Mouse (Mus musculus) cerebellum, postnatal 4 days (tissue): ENCODE results near the gene 2010300C02Rik.
"Not testable (repeated sequence)": the region's sequence is repeated elsewhere in the genome, so short reads cannot be mapped to it uniquely, and the experiment has no call there.

Experiments
- DNase-seq, 2 experiments: peaks; one replicate each; pipeline ENCODE4 v3.0.0; 2022; ENCODE audit warnings: low spot score in 2 of 2, mixed read lengths in 1 of 2

Gene 2010300C02Rik

DNA sequence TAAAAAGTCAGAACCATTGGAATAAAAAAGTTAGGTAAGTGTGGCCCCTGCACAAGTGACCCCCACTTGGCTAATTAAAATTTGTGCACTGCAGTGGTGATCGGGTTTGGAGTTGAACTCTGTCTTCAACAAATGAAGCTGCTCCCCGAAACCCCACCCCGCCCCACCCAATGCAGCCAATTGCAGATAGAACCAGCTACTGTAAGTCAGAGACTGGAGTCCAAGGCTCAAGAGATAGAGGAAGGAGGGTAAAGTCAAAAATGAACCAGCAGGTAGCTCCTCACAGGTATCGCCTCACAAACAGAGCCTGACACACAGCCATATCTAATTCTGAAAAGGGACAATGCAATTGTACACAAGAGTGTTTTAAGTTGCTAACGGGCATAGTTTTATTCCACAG lies 90.0 kb downstream of the 2010300C02Rik start:
- DNase-seq, result no peak

DNA sequence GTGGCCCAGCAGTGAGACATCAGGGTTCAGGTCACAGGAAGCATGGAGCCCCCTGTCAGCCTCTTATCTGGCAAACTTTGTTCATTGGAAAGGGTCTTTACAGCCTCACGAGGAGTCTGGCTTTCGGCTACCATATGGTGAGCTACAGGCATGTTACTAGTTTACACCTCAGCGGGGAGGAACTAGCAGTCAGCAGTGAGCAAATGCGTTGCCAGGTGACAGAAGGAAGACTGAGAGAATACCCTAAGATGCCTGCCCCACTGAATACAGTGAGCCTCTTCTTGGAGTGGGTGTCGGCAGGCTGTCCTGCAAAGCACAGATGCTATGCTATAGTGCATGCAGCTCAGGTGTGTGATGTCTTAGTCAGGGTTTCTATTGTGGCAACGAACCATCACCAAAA lies 91.1 kb downstream of the 2010300C02Rik start:
- peak in 1 of 2 experiments; percentile 9 for DNase-seq

- no peak for DNase-seq
These were observed 95.7 kb downstream of the 2010300C02Rik start for GRCm38 (mm10) chr1:37624185-37624584.

DNA sequence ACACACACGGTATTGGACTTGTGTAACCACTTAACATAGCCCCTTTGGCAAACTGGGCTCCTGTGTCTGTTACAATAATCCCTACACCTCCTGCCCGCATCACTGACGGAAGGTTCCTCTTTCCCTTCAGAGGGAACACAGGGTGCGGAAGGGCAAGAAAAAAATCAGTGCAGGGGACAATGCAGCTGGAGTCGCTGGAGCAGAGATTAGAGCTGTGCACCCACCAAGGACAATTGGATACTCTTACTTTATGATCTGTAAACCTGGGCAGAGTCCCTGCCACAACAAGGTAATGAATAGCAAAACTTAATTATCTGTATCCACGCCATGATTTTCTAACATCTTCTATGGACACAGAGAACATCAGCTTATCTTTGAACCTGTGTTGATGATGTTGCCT lies 97.8 kb downstream of the 2010300C02Rik start:
- no peak for DNase-seq

DNA sequence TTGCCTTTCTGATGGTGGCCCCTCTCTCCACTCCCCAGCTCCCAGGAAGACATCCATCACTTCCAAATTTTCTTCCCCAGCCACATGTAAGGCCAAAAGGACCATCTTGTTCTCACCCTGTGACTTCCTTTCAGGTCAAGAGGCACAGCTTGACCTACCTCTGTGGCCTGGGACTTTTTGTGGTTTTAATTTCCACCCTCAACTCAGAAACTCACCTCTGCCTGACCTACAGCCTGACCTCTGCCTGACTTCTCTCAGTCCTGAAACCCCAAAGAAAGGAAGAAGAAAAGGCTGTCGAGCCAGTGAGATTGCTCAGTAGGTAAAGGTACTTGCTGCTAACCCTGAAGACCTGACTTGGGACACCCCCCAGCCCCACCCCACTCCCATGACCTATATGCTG lies 100.3 kb downstream of the 2010300C02Rik start:
- no peak for DNase-seq

DNA sequence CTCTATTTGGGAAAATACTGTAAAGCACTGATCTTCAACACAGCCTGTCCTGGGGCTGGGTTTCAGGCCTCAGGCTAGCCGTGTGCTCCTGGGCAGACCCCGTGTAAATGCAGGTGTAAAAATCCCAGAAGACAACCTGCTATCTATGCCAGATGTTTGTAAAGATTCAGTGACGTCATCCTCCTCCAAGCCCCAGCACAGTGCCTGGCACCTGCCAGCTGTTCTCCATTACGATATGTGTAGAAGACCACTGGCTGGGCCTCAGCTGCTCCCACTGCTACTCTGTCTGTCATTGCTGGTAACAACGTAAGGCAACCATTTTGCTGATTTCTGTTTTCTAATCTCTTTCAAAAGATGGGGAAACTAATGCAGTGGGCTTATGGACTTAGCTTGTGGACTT lies 102.8 kb downstream of the 2010300C02Rik start:
- DNase-seq, result no peak

- no peak for DNase-seq
These were observed 103.3 kb downstream of the 2010300C02Rik start for GRCm38 (mm10) chr1:37616569-37616968.

- no peak for DNase-seq
These were observed 104.4 kb downstream of the 2010300C02Rik start for GRCm38 (mm10) chr1:37615290-37616040.

DNA sequence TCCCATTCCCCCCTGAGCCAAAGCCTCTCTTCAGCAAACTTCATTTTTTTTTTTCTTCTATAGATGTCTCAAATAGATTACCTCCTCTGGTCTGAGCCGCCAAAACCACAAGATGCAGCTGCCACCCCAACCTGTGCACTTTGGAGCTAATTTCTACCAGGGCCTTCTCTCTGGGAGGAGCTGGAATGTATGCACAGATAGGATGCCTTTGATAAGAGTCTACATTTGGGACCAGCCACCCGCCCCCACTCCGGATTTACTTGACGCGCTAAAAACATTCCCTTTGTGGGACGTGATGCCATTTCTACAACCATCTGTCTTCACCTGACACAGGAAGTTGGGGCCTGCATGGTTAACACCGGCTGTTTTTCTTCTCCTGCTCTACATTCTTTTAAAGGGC lies 105.0 kb downstream of the 2010300C02Rik start:
- DNase-seq, result no peak

- peak in 1 of 2 experiments; percentile 12 for DNase-seq
These were observed 105.8 kb downstream of the 2010300C02Rik start for GRCm38 (mm10) chr1:37614130-37614529.

- no peak for DNase-seq
These were observed 108.9 kb downstream of the 2010300C02Rik start for GRCm38 (mm10) chr1:37611032-37611431.

DNA sequence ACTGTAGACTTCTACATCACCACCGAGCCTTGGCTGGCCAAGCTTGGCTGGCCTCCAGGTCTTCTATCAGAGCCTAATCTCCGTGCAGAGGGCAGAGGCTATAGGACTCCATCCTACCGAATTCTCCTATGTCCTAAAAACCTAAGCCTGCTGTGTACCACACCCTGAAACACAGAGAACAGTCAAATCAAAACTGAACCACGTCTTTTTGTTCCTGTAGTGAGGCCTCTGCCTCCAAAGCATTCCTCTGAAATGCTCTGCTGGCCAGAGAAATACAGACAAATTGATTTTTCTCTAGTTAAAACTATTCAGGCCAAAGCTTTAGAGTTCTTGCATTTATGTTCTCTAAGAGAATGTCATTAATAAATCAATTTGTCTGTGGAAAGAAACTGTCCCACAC lies 109.6 kb downstream of the 2010300C02Rik start:
- DNase-seq, result no peak

- DNase-seq, result not testable (repeated sequence)
These were observed 114.2 kb downstream of the 2010300C02Rik start for GRCm38 (mm10) chr1:37605694-37606093.

DNA sequence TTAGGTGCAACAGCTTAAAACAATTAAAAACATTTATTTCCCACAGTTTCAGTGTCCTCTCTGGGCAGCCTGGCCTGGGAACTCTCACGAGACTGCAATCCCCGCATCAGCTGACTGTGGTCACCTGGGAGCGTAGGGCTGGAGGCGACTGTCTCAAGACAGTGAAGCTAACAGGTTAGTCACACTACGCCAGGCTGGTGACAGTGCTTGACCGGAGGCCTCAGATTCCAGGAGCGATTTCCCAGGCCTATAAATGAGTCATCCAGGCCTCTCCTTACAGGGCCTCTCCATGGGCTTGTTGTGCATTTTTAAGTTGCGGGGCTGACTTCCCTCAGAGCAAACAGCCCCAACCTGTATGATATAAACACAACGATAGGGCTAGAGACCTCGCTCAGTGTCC lies 116.7 kb downstream of the 2010300C02Rik start:
- DNase-seq, result no peak

DNA sequence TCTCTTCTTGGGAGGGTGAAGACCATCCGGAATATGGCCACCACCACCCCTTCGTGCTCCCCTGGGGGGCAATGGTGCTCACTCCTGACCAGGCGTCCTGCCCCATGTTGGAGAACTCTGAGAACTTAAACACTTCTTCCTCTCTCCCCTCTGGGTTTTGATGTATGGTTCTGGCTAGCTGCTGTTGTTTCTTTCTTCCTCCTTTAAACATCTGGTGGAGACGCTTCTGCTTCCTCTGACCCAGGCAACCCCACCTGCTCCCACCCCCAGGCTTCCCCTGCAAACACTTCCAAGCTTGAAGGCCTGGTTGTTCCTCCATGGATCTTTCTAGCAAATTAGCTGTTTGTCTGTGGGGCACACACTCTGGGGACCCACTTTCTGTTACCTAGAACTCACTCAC lies 117.6 kb downstream of the 2010300C02Rik start:
- DNase-seq, result no peak

- DNase-seq, result no peak
These were observed 118.4 kb downstream of the 2010300C02Rik start for GRCm38 (mm10) chr1:37601461-37601860.

GRCm38 (mm10) chr1:37600640-37601175 lies 119.2 kb downstream of the 2010300C02Rik start:
- DNase-seq, result no peak

DNA sequence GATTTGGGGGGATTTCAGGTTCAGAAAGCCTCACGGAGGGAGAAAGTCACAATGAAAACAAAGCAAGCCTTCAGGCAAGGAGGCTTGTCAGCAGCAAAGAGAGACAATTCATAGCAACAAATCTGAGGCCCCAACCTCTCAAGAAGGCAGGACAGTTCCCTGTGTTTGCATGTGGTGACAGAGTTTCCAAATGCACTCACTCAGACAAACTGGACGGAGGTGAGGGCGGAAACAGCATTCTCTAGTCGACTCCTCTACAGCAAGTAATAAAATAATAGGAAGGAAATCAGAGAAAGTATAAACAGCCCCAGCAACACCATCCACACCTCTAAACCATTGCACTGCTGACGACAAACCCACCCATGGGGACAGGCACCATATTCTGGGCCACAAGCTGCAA lies 120.9 kb downstream of the 2010300C02Rik start:
- no peak for DNase-seq

DNA sequence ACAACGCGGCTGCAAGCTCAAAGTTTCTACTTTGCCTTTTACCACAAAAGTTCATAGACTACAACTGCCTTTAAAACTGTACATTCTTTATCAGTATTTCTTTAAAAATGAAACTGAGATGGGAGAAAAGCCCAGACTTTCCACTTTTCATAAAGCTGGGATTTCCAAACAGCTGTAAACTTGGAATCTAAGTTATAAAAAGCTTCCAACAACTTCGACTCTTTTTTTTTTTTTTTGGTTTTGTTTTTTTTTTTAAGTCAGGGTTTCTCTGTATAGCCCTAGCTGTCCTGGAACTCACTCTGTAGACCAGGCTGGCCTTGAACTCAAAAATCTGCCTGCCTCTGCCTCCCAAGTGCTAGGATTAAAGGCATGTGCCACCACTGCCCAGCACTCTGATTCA lies 125.1 kb downstream of the 2010300C02Rik start:
- DNase-seq, result not testable (repeated sequence)

DNA sequence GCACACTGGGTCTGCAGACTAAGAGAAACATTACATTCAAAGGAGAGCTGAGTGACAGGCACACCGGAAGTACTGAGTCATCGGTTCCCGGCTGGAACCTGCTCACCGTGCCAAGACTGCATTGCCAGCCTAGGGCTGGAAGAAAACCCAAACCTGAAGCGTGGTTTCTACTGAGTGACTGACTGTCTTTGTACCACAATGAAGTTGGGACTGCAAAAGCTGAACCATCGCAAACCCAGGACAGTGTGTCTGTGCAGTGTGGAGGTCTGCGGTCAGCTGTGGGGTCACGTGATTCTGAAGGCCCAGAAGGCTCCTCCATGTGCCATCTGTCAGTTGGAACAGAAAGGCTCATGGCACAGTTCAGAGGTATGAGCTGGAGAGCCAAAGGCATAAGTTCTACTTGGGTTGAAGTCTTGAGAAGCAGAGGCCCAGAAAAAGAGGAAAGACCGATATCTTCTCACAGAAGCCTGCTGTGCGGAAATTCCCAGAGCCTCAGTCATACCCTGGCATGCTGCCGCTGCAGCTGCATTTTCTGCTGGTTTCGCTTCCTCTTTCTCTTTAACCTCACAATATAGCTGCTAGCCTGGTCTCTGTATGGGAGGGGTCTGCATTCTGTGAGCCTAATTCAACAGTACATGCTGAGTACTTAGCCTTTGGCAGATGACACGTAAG lies 133.9 kb downstream of the 2010300C02Rik start:
- peak in 1 of 2 experiments; percentile 44 for DNase-seq

GRCm38 (mm10) chr1:37583795-37584464 lies 136.0 kb downstream of the 2010300C02Rik start:
- no peak for DNase-seq

GRCm38 (mm10) chr1:37583167-37583566 lies 136.7 kb downstream of the 2010300C02Rik start:
- no peak for DNase-seq
